Mouse (Mus musculus) limb, embryonic 14.5 days (tissue): Measurements from ENCODE around the gene Agap1. TPM values are rescaled to one million over a fixed set of nuclear protein-coding genes. Genes with fewer than 3 reads are reported as not detected.

Source experiments
- ATAC-seq: fragments of 200-750 bp; cut with Nextera tagmentation; 2 replicates; pipeline ENCODE4 v1.8.0; 2017; ENCODE audit warnings: low read depth, moderate number of reproducible peaks, moderate TSS enrichment; ENCODE audit not compliant: low FRiP score
- DNase-seq: peaks from one replicate; pipeline ENCODE4 v3.0.0-alpha.2; 2015; ENCODE audit warnings: low spot score
- H3K27ac ChIP-seq: fragments of 300-500 bp; sonication (generic); replicated peaks from 2 replicates; pipeline ENCODE4 v1.5.1; 2014; ENCODE audit warnings: low read depth, mild to moderate bottlenecking, low read length, moderate library complexity, mixed read lengths
- H3K27me3 ChIP-seq: fragments of 300-500 bp; sonication (generic); 2 replicates; pipeline ENCODE4 v1.6.1; 2014; ENCODE audit warnings: low read length, mixed read lengths; ENCODE audit not compliant: control insufficient read depth, insufficient read depth
- H3K36me3 ChIP-seq: fragments of 300-500 bp; sonication (generic); 2 replicates; pipeline ENCODE4 v1.6.1; 2014; ENCODE audit warnings: mild to moderate bottlenecking, low read length, moderate library complexity, mixed read lengths; ENCODE audit not compliant: control insufficient read depth, insufficient read depth
- H3K4me1 ChIP-seq: fragments of 300-500 bp; sonication (generic); 2 replicates; pipeline ENCODE4 v1.6.1; 2014; ENCODE audit warnings: antibody characterized with exemption, low read length, mixed read lengths; ENCODE audit not compliant: control insufficient read depth, insufficient read depth
- H3K4me2 ChIP-seq: fragments of 300-500 bp; sonication (generic); replicated peaks from 2 replicates; pipeline ENCODE4 v1.6.1; 2014; ENCODE audit warnings: low read depth, mild to moderate bottlenecking, low read length, moderate library complexity; ENCODE audit not compliant: severe bottlenecking
- H3K4me3 ChIP-seq: fragments of 300-500 bp; sonication (generic); replicated peaks from 2 replicates; pipeline ENCODE4 v1.5.1; 2014; ENCODE audit warnings: low read length
- H3K9ac ChIP-seq: fragments of 300-500 bp; sonication (generic); 2 replicates; pipeline ENCODE4 v1.6.1; 2014; ENCODE audit warnings: mild to moderate bottlenecking, low read depth, low read length, moderate library complexity; ENCODE audit not compliant: severe bottlenecking
- H3K9me3 ChIP-seq: fragments of 300-500 bp; sonication (generic); 2 replicates; pipeline ENCODE4 v1.6.1; 2016; ENCODE audit warnings: low read length; ENCODE audit not compliant: control insufficient read depth
- POLR2A ChIP-seq: fragments of 200-500 bp; IDR thresholded peaks from 2 replicates; pipeline ENCODE4 v1.8.0; 2012; ENCODE audit warnings: inconsistent platforms, mild to moderate bottlenecking, moderate library complexity, borderline replicate concordance; ENCODE audit not compliant: insufficient read depth, insufficient read length; ENCODE audit errors: extremely low read depth
- WGBS: fragments of 180-500 bp; shearing (Covaris S2); extraction: QIAGEN DNeasy Blood & Tissue Kit; methylation state at CpG from one replicate; pipeline ENCODE4 v1.1.7; 2014; 5-methylcytosine and 5-hydroxymethylcytosine counted together
- polyA plus RNA-seq, 2 experiments: library from polyadenylated mRNA; depleted of rRNA in 1 of 2; stranded (reverse) in 1 of 2; unstranded in 1 of 2; fragments of >200 nt; fragmentation: Nextera tagmentation in 1 of 2; extraction: Ambion mirVana in 1 of 2; gene quantifications; 2 replicates each; pipeline versions ENCODE4 v1.2.1 to v1.2.3; 2012 to 2014

Agap1 gene
- polyA plus RNA-seq, 2 experiments = 16.2 to 19.5 TPM

GRCm38 (mm10) chr1:89739067-89739774 is 284.6 kb downstream of the Agap1 start:
- 45% methylated on average over 17 of the region's 17 CpGs for WGBS

GRCm38 (mm10) chr1:89739775-89740099 is 285.1 kb downstream of the Agap1 start:
- DNase-seq (no peak), ATAC-seq (no peak)
- no peak overlapping the region for H3K4me2 ChIP-seq
- no peaks in the 10 kb centered on the region for H3K9me3 ChIP-seq
- H3K9ac ChIP-seq = 0 out of 2 replicates have a peak overlapping the region, but pooled peaks have one; percentile 16
- no peak overlapping the region for H3K4me3 ChIP-seq
- WGBS = 20% methylated on average over 3 of the region's 3 CpGs
- no peak overlapping the region for H3K27ac ChIP-seq
- H3K27me3 ChIP-seq = no peaks in the 10 kb centered on the region
- peaks cover 15% of the 10 kb centered on the region for H3K36me3 ChIP-seq
- peaks cover 9% of the 10 kb centered on the region; the same call in 1 of the 2 replicates for H3K4me1 ChIP-seq
- TF ChIP-seq POLR2A = no peak

More at GRCm38 (mm10) chr1:89739067-89739774, 284.6 kb downstream of the Agap1 start:
- H3K4me3 ChIP-seq = no peak overlapping the region
- no peak for DNase-seq
- no peak for ATAC-seq
- TF ChIP-seq POLR2A = no peak
- peaks cover 13% of the 10 kb centered on the region for H3K4me1 ChIP-seq
- H3K9me3 ChIP-seq = no peaks in the 10 kb centered on the region
- H3K4me2 ChIP-seq = no peak overlapping the region
- H3K9ac ChIP-seq = no peak overlapping the region
- H3K27me3 ChIP-seq = no peaks in the 10 kb centered on the region
- no peak overlapping the region for H3K27ac ChIP-seq
- peaks cover 11% of the 10 kb centered on the region; the same call in 1 of the 2 replicates for H3K36me3 ChIP-seq

- 70% methylated on average over 3 of the region's 3 CpGs for WGBS
- Histone ChIP-seq H3K27me3 (no peaks in the 10 kb centered on the region), H3K4me2 (no peak overlapping the region), H3K36me3 (peaks cover 14% of the 10 kb centered on the region), H3K27ac (no peak overlapping the region), H3K4me1 (peaks cover 9% of the 10 kb centered on the region; the same call in 1 of the 2 replicates), H3K9ac (no peak overlapping the region), H3K4me3 (no peak overlapping the region), H3K9me3 (no peaks in the 10 kb centered on the region)
- TF ChIP-seq POLR2A = no peak
- DNase-seq = no peak
- ATAC-seq = no peak
Observed at GRCm38 (mm10) chr1:89742359-89742758, 287.8 kb downstream of the Agap1 start.

GRCm38 (mm10) chr1:89746171-89746570 is 291.6 kb downstream of the Agap1 start:
- WGBS = 96% methylated on average over 3 of the region's 3 CpGs

GRCm38 (mm10) chr1:89749666-89750065 is 295.1 kb downstream of the Agap1 start:
- H3K9me3 ChIP-seq = no peaks in the 10 kb centered on the region
- H3K36me3 ChIP-seq = peaks cover 4% of the 10 kb centered on the region
- no peaks in the 10 kb centered on the region for H3K27me3 ChIP-seq
- no peak overlapping the region for H3K4me3 ChIP-seq
- no peak overlapping the region for H3K4me2 ChIP-seq
- peaks cover 5% of the 10 kb centered on the region; the same call in 1 of the 2 replicates for H3K4me1 ChIP-seq
- no peak for DNase-seq
- H3K9ac ChIP-seq = no peak overlapping the region
- ATAC-seq = no peak
- no peak overlapping the region for H3K27ac ChIP-seq
- no peak for TF ChIP-seq POLR2A

More at GRCm38 (mm10) chr1:89746171-89746570, 291.6 kb downstream of the Agap1 start:
- Histone ChIP-seq H3K9ac (no peak overlapping the region), H3K27me3 (no peaks in the 10 kb centered on the region), H3K4me2 (no peak overlapping the region), H3K4me1 (peaks cover 5% of the 10 kb centered on the region; the same call in 1 of the 2 replicates), H3K9me3 (no peaks in the 10 kb centered on the region), H3K4me3 (no peak overlapping the region), H3K27ac (no peak overlapping the region), H3K36me3 (peaks cover 14% of the 10 kb centered on the region)
- ATAC-seq = no peak
- no peak for DNase-seq
- no peak for TF ChIP-seq POLR2A
